Mouse (Mus musculus) CD4-positive, CD25-positive, alpha-beta regulatory T cell, adult 4 months (primary cell): ENCODE data around the gene Fam45a. TPM values are rescaled to one million over a fixed set of nuclear protein-coding genes. Genes with fewer than 3 reads are reported as not detected.
"Not testable (repeated sequence)": the region's sequence is repeated elsewhere in the genome, so short reads cannot be mapped to it uniquely, and the experiment has no call there.

ENCODE experiments used
- ATAC-seq: one replicate; pipeline ENCODE4 v1.8.0; 2017
- polyA plus RNA-seq, 2 experiments: library from polyadenylated mRNA; unstranded; fragments of 100-300 nt; shearing (Covaris generic); gene quantifications; one replicate each; pipeline ENCODE4 v1.2.1; 2017

Gene Fam45a
- polyA plus RNA-seq, 2 experiments from 2014 or later, result 56.0 to 64.3 TPM

- ATAC-seq, result peak; percentile 100
Measured at GRCm38 (mm10) chr19:60860868-60861700, 49.7 kb downstream of the Fam45a start, which contains the start of gene Sfxn4. Sfxn4 (minus strand) TSS chr19:60861479.

GRCm38 (mm10) chr19:60866169-60866568, 54.8 kb downstream of the Fam45a start:
- not testable (repeated sequence) for ATAC-seq

GRCm38 (mm10) chr19:60870489-60870888, 59.1 kb downstream of the Fam45a start:
- ATAC-seq, result no peak

- ATAC-seq, result no peak
Measured at GRCm38 (mm10) chr19:60871366-60871765, 60.0 kb downstream of the Fam45a start.

- no peak for ATAC-seq
Measured at GRCm38 (mm10) chr19:60872272-60872671, 60.9 kb downstream of the Fam45a start.

- ATAC-seq, result no peak
Measured at GRCm38 (mm10) chr19:60873501-60873900, 62.1 kb downstream of the Fam45a start.

GRCm38 (mm10) chr19:60874064-60874694, 62.8 kb downstream of the Fam45a start, which contains the start of gene Prdx3:
Prdx3 (minus strand) TSS chr19:60874556.
- peak; percentile 99 for ATAC-seq

GRCm38 (mm10) chr19:60883129-60883528, 71.7 kb downstream of the Fam45a start:
- no peak for ATAC-seq

Other genes with a start within 250 kb of the Fam45a start
- 10 to 100 TPM; 27.7 to 33.3 TPM for gene Cacul1, start 230.6 kb upstream of the Fam45a start, polyA plus RNA-seq
- 1 to 10 TPM in 1 of 2 experiments, under 1 TPM in 1; 0.79 to 1.2 TPM for gene Nanos1, start 55.6 kb upstream of the Fam45a start, polyA plus RNA-seq
- 100 to 1,000 TPM; 110 to 125 TPM for gene Eif3a, start 20.9 kb upstream of the Fam45a start, polyA plus RNA-seq
- gene Sfxn4, start 49.9 kb downstream of the Fam45a start, polyA plus RNA-seq, result 1 to 10 TPM; 3.9 to 4.6 TPM
- 100 to 1,000 TPM; 119 to 123 TPM for gene Prdx3, start 63.0 kb downstream of the Fam45a start, polyA plus RNA-seq
- gene Grk5, start 78.2 kb downstream of the Fam45a start, polyA plus RNA-seq, result 1 to 10 TPM; 1.8 to 2.5 TPM